Mouse (Mus musculus): Measurements from ENCODE around the gene Top3b.
"Not testable (repeated sequence)": the region's sequence is repeated elsewhere in the genome, so short reads cannot be mapped to it uniquely, and the experiment has no call there.

Gene Top3b

GRCm38 (mm10) chr16:16897056-16897584, 26.6 kb downstream of the Top3b start:
- peak; percentile 8 for DNase-seq

GRCm38 (mm10) chr16:16902329-16902728, 31.8 kb downstream of the Top3b start:
- no peak for DNase-seq

- DNase-seq, result peak; percentile 19
Measured at GRCm38 (mm10) chr16:16903188-16903587, 32.7 kb downstream of the Top3b start.

GRCm38 (mm10) chr16:16907799-16908198, 37.3 kb downstream of the Top3b start:
- DNase-seq, result peak; percentile 86

- DNase-seq, result peak; percentile 85
Measured at GRCm38 (mm10) chr16:16911641-16912597, 41.4 kb downstream of the Top3b start.

GRCm38 (mm10) chr16:16913440-16913839, 42.9 kb downstream of the Top3b start:
- no peak for DNase-seq

- no peak for DNase-seq
Measured at GRCm38 (mm10) chr16:16918441-16919117, 48.0 kb downstream of the Top3b start.

GRCm38 (mm10) chr16:16921021-16921435, 50.5 kb downstream of the Top3b start:
- DNase-seq, result peak; percentile 31

- DNase-seq, result no peak
Measured at GRCm38 (mm10) chr16:16924481-16924880, 53.9 kb downstream of the Top3b start.

- DNase-seq, result no peak
Measured at GRCm38 (mm10) chr16:16926536-16926935, 56.0 kb downstream of the Top3b start.

GRCm38 (mm10) chr16:16928908-16929307, 58.4 kb downstream of the Top3b start:
- DNase-seq, result not testable (repeated sequence)

GRCm38 (mm10) chr16:16930326-16930725, 59.8 kb downstream of the Top3b start:
- DNase-seq, result no peak

- no peak for DNase-seq
Measured at GRCm38 (mm10) chr16:16930810-16931296, 60.3 kb downstream of the Top3b start.

GRCm38 (mm10) chr16:16939543-16939942, 69.0 kb downstream of the Top3b start:
- no peak for DNase-seq

- DNase-seq, result no peak
Measured at GRCm38 (mm10) chr16:16941078-16941477, 70.5 kb downstream of the Top3b start.
